Mouse (Mus musculus) ovary, postnatal 10 days (tissue): Measurements from ENCODE around the gene Zc3h15.
"Not testable (repeated sequence)": the region's sequence is repeated elsewhere in the genome, so short reads cannot be mapped to it uniquely, and the experiment has no call there.

Experiments used
- DNase-seq: peaks from one replicate; pipeline ENCODE4 v3.0.0; 2022; ENCODE audit warnings: low spot score

The Zc3h15 gene

GRCm38 (mm10) chr2:83674421-83674820 lies 30.2 kb downstream of the Zc3h15 start:
- no peak for DNase-seq

GRCm38 (mm10) chr2:83674896-83675295 lies 30.7 kb downstream of the Zc3h15 start:
- DNase-seq = no peak

- no peak for DNase-seq
These were observed 31.4 kb downstream of the Zc3h15 start for GRCm38 (mm10) chr2:83675681-83676080.

GRCm38 (mm10) chr2:83676226-83676870 lies 32.1 kb downstream of the Zc3h15 start:
- DNase-seq = no peak

- no peak for DNase-seq
These were observed 37.1 kb downstream of the Zc3h15 start for GRCm38 (mm10) chr2:83681332-83681731.

- no peak for DNase-seq
These were observed 37.5 kb downstream of the Zc3h15 start for GRCm38 (mm10) chr2:83681785-83682184.

- DNase-seq = no peak
These were observed 38.0 kb downstream of the Zc3h15 start for GRCm38 (mm10) chr2:83682282-83682681.

- no peak for DNase-seq
These were observed 39.7 kb downstream of the Zc3h15 start for GRCm38 (mm10) chr2:83683731-83684519.

- DNase-seq = no peak
These were observed 40.5 kb downstream of the Zc3h15 start for GRCm38 (mm10) chr2:83684691-83685090.

GRCm38 (mm10) chr2:83690372-83690771 lies 46.1 kb downstream of the Zc3h15 start:
- no peak for DNase-seq

- no peak for DNase-seq
These were observed 48.7 kb downstream of the Zc3h15 start for GRCm38 (mm10) chr2:83692651-83693545.

GRCm38 (mm10) chr2:83694061-83694460 lies 49.8 kb downstream of the Zc3h15 start:
- no peak for DNase-seq

- DNase-seq = no peak
These were observed 51.4 kb downstream of the Zc3h15 start for GRCm38 (mm10) chr2:83695345-83696247.

- DNase-seq = no peak
These were observed 54.2 kb downstream of the Zc3h15 start for GRCm38 (mm10) chr2:83698484-83698883.

- DNase-seq = no peak
These were observed 55.1 kb downstream of the Zc3h15 start for GRCm38 (mm10) chr2:83699324-83699723.

GRCm38 (mm10) chr2:83700667-83701066 lies 56.4 kb downstream of the Zc3h15 start:
- DNase-seq = no peak

GRCm38 (mm10) chr2:83702411-83702810 lies 58.2 kb downstream of the Zc3h15 start:
- DNase-seq = no peak

GRCm38 (mm10) chr2:83705580-83706158 lies 61.4 kb downstream of the Zc3h15 start:
- DNase-seq = no peak

- DNase-seq = no peak
These were observed 65.8 kb downstream of the Zc3h15 start for GRCm38 (mm10) chr2:83709896-83710524.

GRCm38 (mm10) chr2:83713281-83713680 lies 69.0 kb downstream of the Zc3h15 start:
- DNase-seq = not testable (repeated sequence)

- no peak for DNase-seq
These were observed 69.7 kb downstream of the Zc3h15 start for GRCm38 (mm10) chr2:83713946-83714345.
